Mouse (Mus musculus): ENCODE data around the gene Mrpl9.

DNA sequence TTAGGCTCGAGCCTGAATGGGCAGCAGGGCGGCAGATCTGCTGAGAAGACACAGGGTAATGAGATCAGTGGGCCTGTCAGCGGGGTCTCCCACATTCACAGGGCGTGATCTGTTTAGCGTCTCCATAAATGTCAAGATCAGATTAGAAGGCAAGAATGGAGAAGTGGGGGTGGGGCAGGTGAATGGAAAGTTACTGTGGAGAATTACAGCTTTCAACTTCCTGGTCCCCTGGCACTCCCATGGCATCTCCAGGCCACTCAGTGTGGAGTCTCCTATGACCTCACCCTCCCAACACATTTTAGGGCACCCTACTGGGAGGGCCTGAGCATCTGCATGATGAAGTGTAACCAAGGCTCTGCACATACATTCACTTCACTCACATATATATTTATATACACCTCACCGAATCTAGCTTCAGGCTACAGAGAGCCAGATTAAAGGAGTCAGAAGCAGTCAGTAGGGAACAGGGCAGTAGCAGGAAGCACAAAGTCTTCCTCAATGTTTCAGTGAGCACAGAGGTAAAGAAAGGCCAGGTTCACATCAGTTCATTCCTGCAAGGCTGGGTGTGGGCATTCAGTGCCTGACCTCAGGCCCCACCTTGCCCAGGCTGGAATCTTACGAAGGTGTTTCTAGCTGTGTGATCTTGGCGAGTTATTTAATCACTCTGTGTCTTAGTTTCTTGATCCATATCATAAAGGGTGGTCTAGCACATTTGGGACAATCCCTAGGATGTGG is 33.4 kb downstream of the Mrpl9 start:
- no peak for TF ChIP-seq CTCF (IDR thresholded peaks at IDR 0.05; ENCODE audit: extremely low read depth, insufficient read depth, insufficient read length, insufficient replicate concordance)
- TF ChIP-seq POLR2A (IDR thresholded peaks at IDR 0.05; ENCODE audit: low read depth, low read length), result no peak

Measured in spleen, adult 2 months (tissue).